Mouse (Mus musculus): ENCODE measurements around the gene Cenpc1. TPM values are rescaled to one million over a fixed set of nuclear protein-coding genes. Genes with fewer than 3 reads are reported as not detected.

Cenpc1 gene
- polyA plus RNA-seq, 1 experiment = 20.3 TPM

GRCm38 (mm10) chr5:86029820-86030219, 35.6 kb downstream of the Cenpc1 start:
- no peaks in the 10 kb centered on the region for H3K4me1 ChIP-seq (ENCODE audit: control insufficient read depth, insufficient read depth, low read length)
- H3K4me3 ChIP-seq (ENCODE audit: insufficient read depth, low read length) = no peak overlapping the region
- TF ChIP-seq CTCF (IDR thresholded peaks at IDR 0.05; ENCODE audit: low read depth, low read length) (no peak), POLR2A (IDR thresholded peaks at IDR 0.05; ENCODE audit: borderline replicate concordance, low read depth, low read length) (no peak)
- no peak overlapping the region for H3K27ac ChIP-seq (ENCODE audit: insufficient read depth, low read depth, low read length)

GRCm38 (mm10) chr5:85996545-85997510, 68.6 kb downstream of the Cenpc1 start:
- TF ChIP-seq POLR2A (IDR thresholded peaks at IDR 0.05; ENCODE audit: borderline replicate concordance, low read depth, low read length) = no peak
- no peak for TF ChIP-seq CTCF (IDR thresholded peaks at IDR 0.05; ENCODE audit: low read depth, low read length)
- Histone ChIP-seq H3K27ac (ENCODE audit: insufficient read depth, low read depth, low read length) (no peak overlapping the region), H3K4me1 (ENCODE audit: control insufficient read depth, insufficient read depth, low read length) (no peaks in the 10 kb centered on the region), H3K4me3 (ENCODE audit: insufficient read depth, low read length) (no peak overlapping the region)

GRCm38 (mm10) chr5:85994551-85994950, 70.8 kb downstream of the Cenpc1 start:
- Histone ChIP-seq H3K27ac (ENCODE audit: insufficient read depth, low read depth, low read length) (no peak overlapping the region), H3K4me1 (ENCODE audit: control insufficient read depth, insufficient read depth, low read length) (no peaks in the 10 kb centered on the region), H3K4me3 (ENCODE audit: insufficient read depth, low read length) (no peak overlapping the region)
- TF ChIP-seq CTCF (IDR thresholded peaks at IDR 0.05; ENCODE audit: low read depth, low read length) (no peak), POLR2A (IDR thresholded peaks at IDR 0.05; ENCODE audit: borderline replicate concordance, low read depth, low read length) (no peak)

- no peak overlapping the region for H3K27ac ChIP-seq (ENCODE audit: insufficient read depth, low read depth, low read length)
- H3K4me1 ChIP-seq (ENCODE audit: control insufficient read depth, insufficient read depth, low read length) = no peaks in the 10 kb centered on the region
- no peak overlapping the region for H3K4me3 ChIP-seq (ENCODE audit: insufficient read depth, low read length)
- TF ChIP-seq CTCF (IDR thresholded peaks at IDR 0.05; ENCODE audit: low read depth, low read length) (no peak), POLR2A (IDR thresholded peaks at IDR 0.05; ENCODE audit: borderline replicate concordance, low read depth, low read length) (no peak)
These were observed 72.3 kb downstream of the Cenpc1 start for GRCm38 (mm10) chr5:85992805-85993721.

- no peak overlapping the region for H3K4me3 ChIP-seq (ENCODE audit: insufficient read depth, low read length)
- TF ChIP-seq CTCF (IDR thresholded peaks at IDR 0.05; ENCODE audit: low read depth, low read length) (no peak), POLR2A (IDR thresholded peaks at IDR 0.05; ENCODE audit: borderline replicate concordance, low read depth, low read length) (no peak)
- no peak overlapping the region for H3K27ac ChIP-seq (ENCODE audit: insufficient read depth, low read depth, low read length)
- H3K4me1 ChIP-seq (ENCODE audit: control insufficient read depth, insufficient read depth, low read length) = no peaks in the 10 kb centered on the region
These were observed 73.3 kb downstream of the Cenpc1 start for GRCm38 (mm10) chr5:85992055-85992454.

GRCm38 (mm10) chr5:85987516-85987863, 77.9 kb downstream of the Cenpc1 start:
- Histone ChIP-seq H3K4me3 (ENCODE audit: insufficient read depth, low read length) (no peak overlapping the region), H3K27ac (ENCODE audit: insufficient read depth, low read depth, low read length) (no peak overlapping the region), H3K4me1 (ENCODE audit: control insufficient read depth, insufficient read depth, low read length) (no peaks in the 10 kb centered on the region)
- TF ChIP-seq POLR2A (IDR thresholded peaks at IDR 0.05; ENCODE audit: borderline replicate concordance, low read depth, low read length) = no peak
- TF ChIP-seq CTCF (IDR thresholded peaks at IDR 0.05; ENCODE audit: low read depth, low read length) = no peak

- no peaks in the 10 kb centered on the region for H3K4me1 ChIP-seq (ENCODE audit: control insufficient read depth, insufficient read depth, low read length)
These were observed 78.5 kb downstream of the Cenpc1 start for GRCm38 (mm10) chr5:85986734-85987515.

GRCm38 (mm10) chr5:85977646-85978426, 87.5 kb downstream of the Cenpc1 start:
- TF ChIP-seq CTCF (IDR thresholded peaks at IDR 0.05; ENCODE audit: low read depth, low read length) = no peak
- TF ChIP-seq POLR2A (IDR thresholded peaks at IDR 0.05; ENCODE audit: borderline replicate concordance, low read depth, low read length) = no peak
- H3K27ac ChIP-seq (ENCODE audit: insufficient read depth, low read depth, low read length) = no peak overlapping the region

More at GRCm38 (mm10) chr5:85986734-85987515, 78.5 kb downstream of the Cenpc1 start:
- no peak for TF ChIP-seq POLR2A (IDR thresholded peaks at IDR 0.05; ENCODE audit: borderline replicate concordance, low read depth, low read length)
- no peak for TF ChIP-seq CTCF (IDR thresholded peaks at IDR 0.05; ENCODE audit: low read depth, low read length)
- no peak overlapping the region for H3K4me3 ChIP-seq (ENCODE audit: insufficient read depth, low read length)
- H3K27ac ChIP-seq (ENCODE audit: insufficient read depth, low read depth, low read length) = no peak overlapping the region

More at GRCm38 (mm10) chr5:85977646-85978426, 87.5 kb downstream of the Cenpc1 start:
- Histone ChIP-seq H3K4me3 (ENCODE audit: insufficient read depth, low read length) (no peak overlapping the region), H3K4me1 (ENCODE audit: control insufficient read depth, insufficient read depth, low read length) (no peaks in the 10 kb centered on the region)

Data from bone marrow macrophage, adult 2 months (primary cell).